Mouse (Mus musculus) megakaryocyte progenitor cell, adult 5-6 weeks (primary cell): Measurements from ENCODE around the gene Trpm8. TPM values are rescaled to one million over a fixed set of nuclear protein-coding genes. Genes with fewer than 3 reads are reported as not detected.

ENCODE experiments used
- ATAC-seq: replicated peaks from 2 replicates; pipeline ENCODE4 v1.8.0; 2016; ENCODE audit warnings: mild to moderate bottlenecking, moderate TSS enrichment, inconsistent platforms; ENCODE audit not compliant: poor library complexity
- total RNA-seq, 2 experiments: library from RNA; stranded (forward) in 1 of 2; stranded (reverse) in 1 of 2; fragments of 157-497, 149-512 nt in 1 of 2; fragments of 200-1000 nt in 1 of 2; gene quantifications; 2 replicates each; pipeline versions ENCODE4 v1.2.3 to v1.2.4; 2015 to 2017

Gene Trpm8
- total RNA-seq, 2 experiments from 2014 or later, result not detected

DNA sequence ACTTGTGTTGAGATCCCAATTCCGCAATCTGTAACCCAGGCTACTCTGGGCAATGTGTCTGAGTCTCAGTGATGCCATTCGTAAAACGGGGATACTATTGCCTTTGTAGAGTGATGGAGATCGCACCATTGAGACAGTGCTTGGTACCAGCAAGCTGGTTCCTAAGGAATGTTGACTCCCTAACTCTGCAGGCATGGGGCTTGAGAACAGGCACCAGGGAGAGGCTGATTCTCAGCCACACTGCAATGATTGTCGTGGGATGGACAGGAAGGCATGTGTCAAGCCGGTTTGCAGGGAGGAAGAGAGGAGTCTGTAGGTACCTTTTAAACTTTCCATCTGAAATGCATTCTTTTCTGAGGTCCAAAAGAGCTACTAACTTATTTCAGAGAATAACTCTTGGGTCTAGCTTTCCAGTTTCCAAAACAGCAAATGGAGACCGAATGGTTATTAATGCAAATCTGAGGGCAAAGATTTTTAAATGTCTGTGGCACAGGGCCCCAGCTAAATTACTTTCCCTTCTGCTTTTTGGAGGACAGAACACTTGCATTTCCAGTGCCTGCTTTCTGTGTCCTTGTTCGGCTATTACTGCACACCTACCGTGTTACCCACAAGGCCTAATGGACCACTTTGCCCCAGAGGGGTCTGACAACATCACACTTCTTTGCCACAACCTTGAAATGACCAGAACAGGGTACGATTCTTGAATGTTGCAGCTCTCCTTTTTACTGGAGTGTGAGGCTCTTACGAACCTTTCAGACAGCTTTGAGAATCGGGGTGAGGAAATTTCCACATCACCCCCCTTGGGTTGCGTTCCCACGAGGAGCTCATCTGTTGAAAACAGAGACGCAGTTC is 6.1 kb downstream of the Trpm8 start:
- ATAC-seq, result peak; percentile 18; the same call in 1 of the 2 replicates

DNA sequence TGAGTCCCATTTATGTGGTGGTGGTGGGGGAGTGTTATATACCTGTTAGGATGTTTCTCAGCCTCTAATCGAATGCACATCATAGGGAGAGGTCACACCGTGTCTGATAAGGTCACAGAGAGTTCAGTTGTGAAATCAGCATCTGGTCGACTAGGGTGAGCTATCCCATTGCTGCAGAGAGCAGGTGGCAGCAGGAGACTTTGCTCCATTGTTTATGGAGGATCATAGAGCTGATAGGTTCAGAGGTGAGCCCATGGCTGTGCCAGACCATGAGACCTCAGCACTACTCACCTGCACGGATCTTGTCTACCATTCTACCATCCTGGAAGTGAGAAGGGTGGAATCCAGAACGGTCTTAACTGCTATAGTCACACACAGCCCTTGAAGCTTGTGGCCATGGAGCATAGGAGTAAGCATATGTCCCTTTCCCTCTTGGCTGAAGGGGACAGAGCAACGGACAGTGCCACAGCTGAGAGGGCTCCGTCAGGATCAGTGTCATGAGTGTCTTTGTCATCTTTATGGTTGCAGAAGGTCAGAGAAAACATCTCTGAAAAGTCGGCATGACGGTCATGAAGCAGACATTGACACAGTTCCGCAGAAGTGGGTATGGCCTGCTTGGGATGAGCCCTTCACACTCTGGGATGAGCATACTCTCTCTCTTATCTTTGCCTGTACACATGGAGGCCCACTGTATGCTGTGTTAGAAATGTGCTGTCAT is 6.9 kb downstream of the Trpm8 start:
- ATAC-seq, result peak; percentile 2; the same call in 1 of the 2 replicates

DNA sequence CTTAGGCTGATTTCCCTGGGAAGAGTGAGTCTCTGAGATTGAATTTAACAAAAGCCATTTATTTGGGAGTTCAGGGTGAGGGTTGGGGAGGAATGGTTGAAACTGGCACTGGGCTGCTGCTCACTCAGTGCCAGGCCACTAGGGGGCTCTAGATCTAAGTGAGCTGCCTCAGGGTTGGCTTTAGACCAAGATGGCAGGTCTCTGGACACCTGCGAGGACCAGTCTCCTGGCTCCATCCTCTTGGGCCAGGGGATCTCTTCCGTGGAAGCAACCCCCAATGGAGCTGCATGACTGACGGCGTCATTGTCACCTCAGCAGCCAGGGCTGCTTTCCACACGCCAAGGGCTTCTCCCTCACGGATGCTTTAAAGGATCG is 7.5 kb downstream of the Trpm8 start:
- peak; percentile 58 for ATAC-seq

DNA sequence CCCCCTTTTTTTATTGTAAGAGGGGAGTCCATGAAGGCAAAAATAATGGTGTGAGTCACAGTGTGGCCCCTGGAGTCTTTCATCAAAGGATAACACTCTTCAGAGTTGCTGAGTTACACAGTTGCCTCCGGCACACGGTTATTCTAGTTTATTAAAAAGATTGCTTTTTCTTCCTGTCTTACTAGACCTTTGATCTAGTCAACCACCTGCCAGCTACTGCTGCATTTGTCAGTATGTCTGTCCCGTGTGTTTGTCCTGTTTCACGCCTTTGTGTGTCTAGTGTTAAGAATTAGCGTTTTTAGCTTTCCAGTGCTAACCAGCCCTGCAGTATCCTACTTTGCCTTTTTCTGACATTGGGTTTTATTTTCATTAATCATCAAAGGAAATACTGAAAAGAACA is 8.2 kb downstream of the Trpm8 start:
- no peak for ATAC-seq

DNA sequence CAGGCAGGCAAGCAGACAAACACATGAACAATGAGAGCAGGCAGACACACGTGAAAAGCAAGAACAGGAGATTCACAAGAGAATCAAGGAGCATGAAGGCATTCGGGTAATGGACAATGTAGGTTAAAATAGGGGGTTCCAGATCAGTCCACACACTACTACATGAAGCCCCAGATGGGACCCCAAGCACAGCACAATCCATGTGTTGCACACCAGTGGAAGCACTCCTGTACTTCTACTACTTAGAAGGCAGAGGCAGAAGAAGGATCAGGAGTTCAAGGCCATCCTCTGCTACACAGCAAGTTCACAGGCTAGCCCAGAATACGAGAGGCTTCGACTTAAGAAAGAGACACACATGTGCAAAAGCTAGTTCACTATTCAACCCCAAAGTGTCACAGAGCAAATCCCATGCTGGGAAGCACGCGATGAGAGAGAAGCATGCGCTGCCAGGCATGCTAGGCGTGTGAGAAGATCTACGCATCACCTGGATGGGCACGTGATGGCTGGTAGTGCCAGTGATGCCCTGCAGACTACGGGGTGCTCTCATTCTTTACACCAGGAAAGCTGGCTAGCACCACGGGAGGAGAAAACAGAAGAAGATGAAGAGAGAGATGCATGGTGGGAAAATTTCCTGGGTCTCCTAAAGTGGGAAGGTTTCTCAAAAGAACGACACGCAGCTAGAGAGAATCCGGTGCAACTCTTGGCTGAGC is 8.8 kb downstream of the Trpm8 start:
- no peak for ATAC-seq

DNA sequence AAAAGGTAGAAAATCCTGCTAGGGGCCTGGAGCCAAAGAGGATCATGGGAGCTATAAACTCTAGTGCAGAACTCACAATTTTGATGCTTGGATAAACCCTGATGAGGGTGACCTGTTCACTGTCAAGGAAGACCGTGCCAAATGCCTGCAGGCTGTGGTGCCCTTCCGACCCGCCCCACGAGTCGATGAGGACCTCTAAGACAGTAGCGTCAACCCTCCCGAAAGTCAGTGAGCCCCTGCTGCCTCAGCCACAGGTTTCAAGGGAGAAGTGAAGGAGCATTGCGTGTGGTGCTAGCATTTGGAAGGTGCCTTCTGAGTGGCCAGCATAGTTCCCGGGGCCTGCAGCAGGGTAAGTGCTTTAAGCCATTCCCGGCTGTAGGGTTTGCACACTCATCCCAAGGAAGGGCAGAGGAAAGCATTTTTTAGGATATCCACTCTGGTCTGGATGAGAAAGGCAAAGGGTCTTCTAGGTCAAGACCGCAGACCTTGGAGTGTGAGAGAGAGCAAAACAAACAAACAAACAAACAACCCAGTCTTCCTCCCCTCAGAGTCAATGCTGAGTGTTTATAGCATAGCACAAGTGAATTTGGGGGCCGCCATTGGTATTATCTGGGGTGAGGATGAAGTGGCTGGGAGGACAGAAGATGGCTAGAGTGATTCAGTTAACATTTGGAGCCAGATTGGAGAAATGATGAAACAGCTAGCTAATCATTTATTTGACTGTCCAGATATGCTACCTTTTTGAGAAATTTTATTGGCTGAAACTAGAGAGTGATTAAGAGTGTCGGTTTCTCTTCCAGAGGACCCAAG is 9.6 kb downstream of the Trpm8 start:
- no peak for ATAC-seq

DNA sequence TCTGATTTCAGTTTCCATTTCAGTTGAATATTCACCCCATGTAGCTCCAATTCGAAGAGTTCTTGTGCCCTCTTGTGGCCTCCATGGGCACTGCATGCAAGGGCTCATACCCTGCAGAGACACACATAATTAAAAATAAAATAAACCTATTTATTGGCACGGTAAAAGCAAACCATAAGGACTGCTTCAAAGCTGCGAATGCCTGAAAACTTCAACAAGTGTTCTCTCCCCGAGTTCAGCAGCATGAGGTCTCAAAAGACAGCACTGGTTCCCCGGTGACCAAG is 10.2 kb downstream of the Trpm8 start:
- ATAC-seq, result peak; percentile 56

DNA sequence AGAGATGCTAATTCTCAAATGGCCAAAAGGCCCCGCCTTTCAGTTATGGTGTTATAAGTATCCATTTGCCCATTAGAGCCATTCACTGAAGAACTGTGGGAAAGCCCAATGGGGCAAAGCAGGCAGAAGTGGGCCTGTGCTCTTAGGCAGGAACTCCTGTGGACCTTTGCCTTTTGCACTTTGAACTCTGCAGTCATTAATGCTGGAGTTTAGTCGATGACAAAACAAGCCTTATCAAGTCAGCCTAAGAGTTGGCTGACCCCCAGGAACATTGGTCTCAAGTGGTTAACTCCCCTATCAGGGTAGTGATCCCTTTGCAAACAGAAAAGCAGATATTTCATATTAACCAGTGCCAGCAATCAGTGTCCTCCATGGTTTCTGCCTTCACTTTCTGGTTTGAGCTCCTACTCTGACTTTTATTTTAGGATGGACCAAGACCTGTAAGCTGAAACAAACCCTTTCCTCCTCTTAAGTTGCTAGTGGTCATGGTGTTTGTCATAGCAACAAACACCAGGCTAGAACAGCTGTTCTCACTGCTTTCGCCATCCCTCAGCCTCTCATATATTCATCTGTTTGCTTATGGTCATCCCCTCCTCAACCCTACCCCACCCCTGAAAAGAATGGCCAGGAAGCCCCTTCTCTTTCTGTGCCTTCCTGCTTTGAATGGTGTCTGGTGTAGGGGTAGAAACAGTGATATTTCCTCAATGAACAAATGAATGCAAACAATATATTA is 10.8 kb downstream of the Trpm8 start:
- no peak for ATAC-seq

DNA sequence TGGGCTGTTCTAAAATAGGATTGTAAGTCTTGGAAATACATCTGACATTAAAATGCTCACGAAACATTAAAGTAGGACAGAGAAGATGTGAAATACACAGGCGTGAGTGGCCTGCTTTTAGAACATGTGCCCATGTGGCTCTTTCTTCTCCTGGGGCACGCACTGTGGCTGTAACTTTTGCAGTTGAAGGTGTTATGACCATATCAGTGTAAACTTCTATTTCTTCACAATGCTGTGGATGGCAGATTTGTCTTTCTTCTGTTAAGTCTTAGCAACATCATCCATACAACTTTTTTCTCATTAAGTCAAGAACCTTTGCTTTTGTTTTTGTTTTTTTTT is 11.3 kb downstream of the Trpm8 start:
- no peak for ATAC-seq

DNA sequence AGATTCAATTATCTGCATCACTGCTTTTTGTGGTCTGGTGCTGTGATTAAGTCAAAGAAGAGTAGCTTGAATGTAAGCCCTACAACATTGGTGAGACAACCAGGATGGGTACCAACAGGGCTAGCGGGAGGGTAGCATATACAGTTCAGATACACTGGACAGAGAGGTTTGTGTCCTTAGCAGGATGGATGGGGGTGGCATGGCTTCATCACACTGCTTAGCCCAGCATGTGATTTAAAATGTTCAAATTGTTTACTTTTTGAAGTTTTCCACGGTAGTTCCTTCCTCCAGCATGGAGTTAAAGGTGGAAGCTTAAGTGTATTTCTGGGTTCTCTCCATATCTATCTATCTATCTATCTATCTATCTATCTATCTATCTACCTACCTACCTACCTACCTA is 11.7 kb downstream of the Trpm8 start:
- no peak for ATAC-seq

DNA sequence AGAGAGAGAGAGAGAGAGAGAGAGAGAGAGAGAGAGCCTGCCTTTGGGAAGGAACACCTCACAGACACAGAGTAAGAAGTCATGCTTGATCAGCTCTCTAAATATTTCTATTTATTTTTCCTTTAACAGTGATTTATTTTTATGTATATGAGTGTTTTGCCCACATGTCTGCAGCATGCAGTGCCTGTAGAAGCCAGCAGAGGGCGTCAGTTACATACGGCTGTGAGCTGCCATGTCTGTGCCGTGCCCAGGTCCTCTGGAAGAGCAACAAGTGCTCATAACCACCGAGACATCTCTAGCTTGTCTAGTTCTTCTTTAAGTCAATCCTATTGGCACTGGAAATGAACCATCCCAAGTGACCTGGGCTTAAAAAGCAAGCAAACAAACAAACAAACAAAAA is 12.5 kb downstream of the Trpm8 start:
- peak; percentile 62 for ATAC-seq

DNA sequence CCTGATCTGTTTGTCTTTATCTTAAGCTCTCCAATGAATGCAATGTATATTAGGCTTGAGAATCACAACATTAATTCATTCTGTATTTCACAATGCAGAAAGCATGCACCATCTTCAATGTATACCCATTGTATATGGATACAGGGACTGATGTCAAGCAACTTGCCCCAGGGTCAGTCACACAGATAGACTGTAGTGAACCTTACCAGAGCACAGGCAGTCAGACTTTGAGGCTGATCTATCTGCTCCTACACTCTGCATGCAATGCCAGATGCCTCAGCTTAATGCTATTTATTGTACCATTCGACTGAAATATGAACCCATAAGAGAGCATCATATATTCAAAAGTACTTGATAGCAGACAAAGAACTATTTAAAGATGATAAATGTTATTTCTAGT is 13.1 kb downstream of the Trpm8 start:
- no peak for ATAC-seq

DNA sequence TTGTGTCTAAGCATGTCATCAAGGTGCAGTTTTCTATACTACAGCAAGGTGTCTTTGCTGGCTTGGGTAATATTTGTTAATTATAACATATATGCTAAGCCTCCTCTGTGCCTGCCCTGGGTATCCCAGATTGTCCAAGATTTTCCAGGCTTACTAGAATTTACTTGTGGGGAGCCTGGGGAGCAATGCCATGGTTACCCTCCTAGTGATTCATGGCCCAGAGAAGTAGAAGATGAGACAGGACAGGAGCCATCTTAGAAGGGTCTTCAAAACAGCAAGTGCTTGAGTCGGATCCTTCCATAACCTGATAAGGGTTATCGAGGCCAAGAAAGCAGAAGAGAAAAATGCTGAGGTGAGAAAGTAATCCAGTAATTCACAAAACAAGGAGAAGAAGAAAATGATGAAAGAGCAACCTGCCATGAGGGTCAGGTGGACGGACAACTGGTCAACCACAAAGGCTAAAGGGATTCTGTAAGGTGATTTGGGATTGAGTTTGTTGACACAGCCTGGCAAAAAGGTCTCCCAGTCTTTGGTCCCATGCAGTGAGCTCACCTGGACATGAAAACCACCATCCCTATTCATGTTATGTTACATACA is 14.0 kb downstream of the Trpm8 start:
- no peak for ATAC-seq

DNA sequence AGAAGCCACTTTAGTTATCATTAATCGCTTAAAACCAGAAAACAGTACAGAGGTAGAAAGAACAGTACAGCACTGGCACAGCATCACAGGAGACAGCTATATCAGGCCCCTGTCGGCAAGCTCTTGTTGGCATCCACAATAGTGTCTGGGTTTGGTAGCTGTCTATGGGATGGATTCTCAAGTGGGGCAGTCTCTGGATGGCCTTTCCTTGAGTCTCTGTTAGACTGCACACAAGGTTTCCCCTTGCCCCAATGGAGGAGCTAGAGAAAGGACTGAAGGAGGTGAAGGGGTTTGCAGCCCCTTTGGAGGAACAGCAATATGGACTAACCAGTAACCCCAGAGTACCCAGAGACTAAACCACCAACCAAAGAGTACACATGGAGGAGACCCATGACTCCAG is 14.6 kb downstream of the Trpm8 start:
- ATAC-seq, result no peak

DNA sequence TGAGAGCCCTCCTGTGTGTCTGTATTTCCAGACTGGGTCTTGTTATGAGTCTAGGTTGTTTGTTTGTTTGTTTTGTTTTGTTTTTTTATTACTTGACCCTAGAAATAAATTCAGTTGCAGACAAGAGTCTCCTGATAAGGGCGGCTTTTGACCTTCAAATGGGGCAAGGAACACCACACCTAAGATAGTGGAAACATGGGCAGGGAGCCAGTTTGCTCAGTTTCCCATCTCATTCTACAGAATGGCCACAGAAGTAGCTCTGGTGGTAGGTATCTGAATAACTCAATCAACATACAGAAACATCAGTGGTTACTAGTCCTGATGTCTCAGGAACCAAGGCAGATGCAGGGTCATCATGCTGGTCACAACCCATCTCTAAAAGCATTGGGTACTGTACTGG is 17.2 kb downstream of the Trpm8 start:
- ATAC-seq, result no peak

DNA sequence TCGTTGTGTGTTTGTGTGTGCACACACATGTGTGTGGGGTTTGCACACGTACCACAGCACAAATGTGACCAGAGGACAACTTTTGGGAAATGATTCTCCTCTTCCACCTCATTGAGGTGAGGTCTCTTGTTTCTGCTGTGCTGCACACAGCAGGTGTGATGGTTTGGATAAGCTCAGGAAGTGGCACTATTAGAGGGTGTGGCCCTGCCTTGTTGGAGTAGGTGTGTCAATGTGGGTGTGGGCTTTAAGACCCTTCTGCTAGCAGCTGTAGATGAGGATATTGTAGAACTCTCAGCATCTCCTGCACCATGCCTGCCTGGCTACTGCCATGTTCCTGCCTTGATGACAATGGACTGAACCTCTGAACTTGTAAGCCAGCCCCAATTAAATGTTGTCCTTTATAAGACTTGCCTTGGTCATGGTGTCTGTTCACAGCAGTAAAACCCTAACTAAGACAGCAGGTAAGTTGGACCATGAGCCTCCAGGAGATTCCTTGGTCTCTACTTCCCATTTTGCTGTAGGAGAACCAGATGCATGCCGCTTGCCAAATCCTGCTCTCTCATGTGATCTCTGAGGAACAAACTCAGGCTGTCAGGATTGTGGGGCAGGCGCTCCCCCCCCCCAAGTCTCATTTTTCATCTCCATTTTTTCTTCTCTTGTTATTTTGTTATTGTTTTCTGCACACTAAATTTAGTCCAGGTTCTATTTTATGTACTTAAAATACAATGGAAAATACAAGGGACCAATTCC is 18.9 kb downstream of the Trpm8 start:
- ATAC-seq, result no peak

DNA sequence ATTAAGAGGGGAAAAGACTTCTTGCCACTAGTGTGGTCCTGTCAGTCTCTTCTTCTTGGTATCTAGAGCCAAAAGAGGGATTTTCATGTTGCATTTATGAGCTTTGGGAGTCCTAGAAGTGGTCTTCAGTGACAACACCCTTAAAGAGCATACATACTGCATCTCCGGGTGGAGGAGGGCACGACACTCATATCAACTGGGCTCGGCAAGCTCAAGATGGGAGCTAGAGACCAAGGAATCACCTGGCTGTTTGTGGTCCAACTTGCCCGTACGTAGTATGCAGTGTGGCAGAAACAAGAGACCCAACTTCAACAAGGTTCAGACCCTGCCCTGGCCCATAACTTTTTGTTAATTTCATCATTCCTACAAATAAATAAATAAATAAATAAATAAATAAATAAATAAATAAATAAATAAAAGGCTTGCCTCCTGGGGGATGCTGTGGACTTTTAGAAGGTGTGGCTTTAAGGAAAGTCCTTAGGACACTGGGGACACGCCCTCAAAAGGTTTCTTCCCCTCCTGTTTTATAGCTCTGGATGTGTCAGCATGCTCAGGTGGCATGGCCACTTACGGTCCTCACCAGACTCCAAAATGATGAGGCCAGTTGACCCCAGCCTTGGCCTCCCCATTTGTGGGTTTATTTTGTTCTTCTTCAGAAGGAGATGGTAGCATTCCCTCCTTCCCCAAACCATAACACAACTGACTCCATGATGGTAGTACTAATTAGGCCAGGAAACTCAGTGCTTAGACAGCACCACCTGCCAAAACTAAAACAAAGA is 20.2 kb downstream of the Trpm8 start:
- no peak for ATAC-seq

DNA sequence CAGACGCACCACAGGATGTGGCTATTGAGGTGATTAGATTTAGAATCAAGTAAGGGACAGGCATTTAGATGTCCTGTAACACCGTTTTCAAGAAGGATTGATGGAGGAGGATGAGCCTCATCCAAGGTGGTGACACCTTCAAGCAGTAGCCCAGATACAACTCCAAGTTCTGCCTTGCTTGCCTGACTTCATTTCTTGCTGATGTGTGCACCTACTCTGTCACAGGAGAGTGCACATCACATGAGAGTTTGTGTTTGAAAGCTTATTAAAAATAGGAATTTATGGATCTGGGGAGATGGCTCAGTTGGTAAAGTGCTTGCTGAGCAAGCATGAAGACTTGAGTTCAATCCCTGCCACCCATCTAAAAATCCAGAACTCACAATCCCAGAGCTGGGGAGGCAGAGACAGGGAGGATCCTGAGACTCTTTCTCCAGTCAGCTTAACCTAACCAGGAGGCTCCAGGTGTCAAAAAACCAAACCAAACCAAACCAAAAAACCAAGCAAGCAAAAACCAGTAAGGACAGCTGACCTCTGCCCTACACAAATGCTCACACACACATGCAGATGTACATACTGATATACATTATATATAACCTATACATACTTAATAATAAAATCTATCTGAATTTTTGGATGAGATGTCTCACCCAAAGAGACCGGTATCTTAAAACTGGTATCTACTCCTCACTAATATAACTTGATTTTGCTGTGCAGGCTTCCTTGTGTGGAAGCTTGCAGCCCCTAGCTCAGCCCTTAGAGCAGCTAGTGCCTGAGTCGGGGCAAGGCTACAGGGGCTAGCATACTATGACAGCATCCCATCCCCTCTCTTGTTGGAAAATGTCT is 21.4 kb downstream of the Trpm8 start:
- no peak for ATAC-seq
